Mouse (Mus musculus): ENCODE measurements around the gene Smyd3. TPM values are rescaled to one million over a fixed set of nuclear protein-coding genes. Genes with fewer than 3 reads are reported as not detected.

The Smyd3 gene
- polyA plus RNA-seq, 1 experiment from 2014 or later = 22.3 TPM

GRCm38 (mm10) chr1:178958641-178959040 lies 559.2 kb downstream of the Smyd3 start:
- no peak overlapping the region for H3K4me3 ChIP-seq (ENCODE audit: low read depth, low read length)
- DNase-seq (ENCODE audit: low spot score) (no peak), ATAC-seq (replicated peaks; ENCODE audit: low FRiP score, low TSS enrichment, low read depth) (no peak)
- H3K9me3 ChIP-seq (ENCODE audit: control insufficient read depth, low read length) = no peaks in the 10 kb centered on the region
- H3K4me1 ChIP-seq (replicated peaks; ENCODE audit: control insufficient read depth, insufficient read depth, low read length) = 0 out of 2 replicates have a peak, but pooled peaks cover 2% of the 10 kb centered on the region
- H3K27ac ChIP-seq (ENCODE audit: low read depth) = no peak overlapping the region
- no peaks in the 10 kb centered on the region for H3K36me3 ChIP-seq (ENCODE audit: control insufficient read depth, insufficient read depth, low read length)
- no peak overlapping the region for H3K9ac ChIP-seq (ENCODE audit: low read length)
- H3K4me2 ChIP-seq (ENCODE audit: low read length) = no peak overlapping the region
- 83% methylated on average over 4 of the region's 4 CpGs for WGBS
- H3K27me3 ChIP-seq (replicated peaks; ENCODE audit: control insufficient read depth, insufficient read depth, low read length) = no peaks in the 10 kb centered on the region

DNA sequence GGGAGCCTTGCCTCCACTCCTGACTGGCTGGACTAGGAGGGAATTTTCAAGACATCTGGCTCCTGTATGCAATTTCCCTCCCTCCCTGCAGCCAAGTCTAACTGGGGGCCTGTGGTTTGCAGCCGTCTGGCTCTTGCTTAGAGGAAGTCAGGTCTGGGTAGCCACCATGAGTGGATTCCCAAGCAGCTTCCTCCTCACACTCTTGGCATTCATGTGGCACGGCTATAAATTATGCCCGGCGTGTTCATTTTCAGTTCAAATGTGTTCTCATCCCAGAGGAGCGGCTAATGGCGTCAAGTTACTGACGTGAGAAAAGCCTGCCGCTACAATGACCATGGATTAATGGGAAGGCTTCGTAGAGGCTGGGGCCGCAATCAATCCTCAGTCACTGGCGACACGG lies 564.9 kb downstream of the Smyd3 start:
- 47% methylated on average over 12 of the region's 12 CpGs for WGBS
- Histone ChIP-seq H3K9ac (ENCODE audit: low read length) (no peak overlapping the region), H3K9me3 (ENCODE audit: control insufficient read depth, low read length) (no peaks in the 10 kb centered on the region), H3K4me1 (replicated peaks; ENCODE audit: control insufficient read depth, insufficient read depth, low read length) (no peaks in the 10 kb centered on the region; the same call in 1 of the 2 replicates), H3K4me2 (ENCODE audit: low read length) (no peak overlapping the region), H3K27ac (ENCODE audit: low read depth) (no peak overlapping the region), H3K36me3 (ENCODE audit: control insufficient read depth, insufficient read depth, low read length) (no peaks in the 10 kb centered on the region), H3K27me3 (replicated peaks; ENCODE audit: control insufficient read depth, insufficient read depth, low read length) (no peaks in the 10 kb centered on the region), H3K4me3 (ENCODE audit: low read depth, low read length) (no peak overlapping the region)
- no peak for DNase-seq (ENCODE audit: low spot score)
- ATAC-seq (replicated peaks; ENCODE audit: low FRiP score, low TSS enrichment, low read depth) = no peak

- Histone ChIP-seq H3K36me3 (ENCODE audit: control insufficient read depth, insufficient read depth, low read length) (no peaks in the 10 kb centered on the region), H3K4me2 (ENCODE audit: low read length) (no peak overlapping the region), H3K27me3 (replicated peaks; ENCODE audit: control insufficient read depth, insufficient read depth, low read length) (no peaks in the 10 kb centered on the region), H3K9ac (ENCODE audit: low read length) (no peak overlapping the region), H3K4me3 (ENCODE audit: low read depth, low read length) (no peak overlapping the region), H3K4me1 (replicated peaks; ENCODE audit: control insufficient read depth, insufficient read depth, low read length) (peaks cover 15% of the 10 kb centered on the region; the same call in 1 of the 2 replicates), H3K9me3 (ENCODE audit: control insufficient read depth, low read length) (no peaks in the 10 kb centered on the region), H3K27ac (ENCODE audit: low read depth) (no peak overlapping the region)
- WGBS = 27% methylated on average over 7 of the region's 7 CpGs
- ATAC-seq (replicated peaks; ENCODE audit: low FRiP score, low TSS enrichment, low read depth) (0 out of 2 replicates have a peak, but pooled peaks have one; percentile 53), DNase-seq (ENCODE audit: low spot score) (no peak)
Measured at GRCm38 (mm10) chr1:178942251-178942963, 575.4 kb downstream of the Smyd3 start.

DNA sequence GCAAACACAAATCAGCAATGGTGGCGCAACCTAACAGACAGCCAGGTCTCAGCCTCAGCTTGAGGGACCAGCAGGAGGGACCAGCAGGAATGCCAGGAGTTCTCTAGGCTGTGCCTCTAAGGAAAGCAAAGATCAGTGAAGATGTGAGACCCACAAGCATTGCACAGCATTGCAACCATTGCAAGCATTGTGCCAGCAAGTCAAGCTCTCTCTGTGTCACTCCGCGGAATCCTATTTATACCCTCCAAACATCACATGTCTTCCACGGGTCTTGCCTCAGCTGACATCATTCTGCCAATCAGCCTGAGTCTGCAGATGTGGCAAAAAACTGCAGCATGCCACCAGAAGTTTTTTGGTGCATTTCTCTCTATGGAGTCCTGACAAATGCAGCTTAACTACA lies 577.5 kb downstream of the Smyd3 start:
- H3K4me2 ChIP-seq (ENCODE audit: low read length) = no peak overlapping the region
- H3K9me3 ChIP-seq (ENCODE audit: control insufficient read depth, low read length) = no peaks in the 10 kb centered on the region
- ATAC-seq (replicated peaks; ENCODE audit: low FRiP score, low TSS enrichment, low read depth) (no peak), DNase-seq (ENCODE audit: low spot score) (no peak)
- no peak overlapping the region for H3K27ac ChIP-seq (ENCODE audit: low read depth)
- 84% methylated on average over 4 of the region's 4 CpGs for WGBS
- no peak overlapping the region for H3K9ac ChIP-seq (ENCODE audit: low read length)
- no peaks in the 10 kb centered on the region for H3K36me3 ChIP-seq (ENCODE audit: control insufficient read depth, insufficient read depth, low read length)
- H3K27me3 ChIP-seq (replicated peaks; ENCODE audit: control insufficient read depth, insufficient read depth, low read length) = no peaks in the 10 kb centered on the region
- peaks cover 18% of the 10 kb centered on the region; the same call in 1 of the 2 replicates for H3K4me1 ChIP-seq (replicated peaks; ENCODE audit: control insufficient read depth, insufficient read depth, low read length)
- H3K4me3 ChIP-seq (ENCODE audit: low read depth, low read length) = no peak overlapping the region

- H3K4me2 ChIP-seq (ENCODE audit: low read length) = no peak overlapping the region
- H3K36me3 ChIP-seq (ENCODE audit: control insufficient read depth, insufficient read depth, low read length) = peaks cover 11% of the 10 kb centered on the region
- H3K27ac ChIP-seq (ENCODE audit: low read depth) = no peak overlapping the region
- H3K4me1 ChIP-seq (replicated peaks; ENCODE audit: control insufficient read depth, insufficient read depth, low read length) = peaks cover 6% of the 10 kb centered on the region; the same call in 1 of the 2 replicates
- no peaks in the 10 kb centered on the region for H3K27me3 ChIP-seq (replicated peaks; ENCODE audit: control insufficient read depth, insufficient read depth, low read length)
- WGBS = 88% methylated on average over 2 of the region's 2 CpGs
- no peak overlapping the region for H3K4me3 ChIP-seq (ENCODE audit: low read depth, low read length)
- no peak overlapping the region for H3K9ac ChIP-seq (ENCODE audit: low read length)
- no peaks in the 10 kb centered on the region for H3K9me3 ChIP-seq (ENCODE audit: control insufficient read depth, low read length)
- DNase-seq (ENCODE audit: low spot score) (no peak), ATAC-seq (replicated peaks; ENCODE audit: low FRiP score, low TSS enrichment, low read depth) (no peak)
Measured at GRCm38 (mm10) chr1:178936976-178937375, 580.9 kb downstream of the Smyd3 start.

GRCm38 (mm10) chr1:178936457-178936856 lies 581.4 kb downstream of the Smyd3 start:
- no peak for ATAC-seq (replicated peaks; ENCODE audit: low FRiP score, low TSS enrichment, low read depth)
- 51% methylated on average over 4 of the region's 4 CpGs for WGBS
- no peak for DNase-seq (ENCODE audit: low spot score)
- Histone ChIP-seq H3K4me3 (ENCODE audit: low read depth, low read length) (no peak overlapping the region), H3K4me1 (replicated peaks; ENCODE audit: control insufficient read depth, insufficient read depth, low read length) (0 out of 2 replicates have a peak, but pooled peaks cover 3% of the 10 kb centered on the region), H3K36me3 (ENCODE audit: control insufficient read depth, insufficient read depth, low read length) (peaks cover 14% of the 10 kb centered on the region), H3K27ac (ENCODE audit: low read depth) (no peak overlapping the region), H3K4me2 (ENCODE audit: low read length) (no peak overlapping the region), H3K27me3 (replicated peaks; ENCODE audit: control insufficient read depth, insufficient read depth, low read length) (no peaks in the 10 kb centered on the region), H3K9ac (ENCODE audit: low read length) (no peak overlapping the region), H3K9me3 (ENCODE audit: control insufficient read depth, low read length) (no peaks in the 10 kb centered on the region)

- no peak overlapping the region for H3K9ac ChIP-seq (ENCODE audit: low read length)
- no peak for ATAC-seq (replicated peaks; ENCODE audit: low FRiP score, low TSS enrichment, low read depth)
- no peak for DNase-seq (ENCODE audit: low spot score)
- 90% methylated on average over 6 of the region's 6 CpGs for WGBS
- H3K36me3 ChIP-seq (ENCODE audit: control insufficient read depth, insufficient read depth, low read length) = peaks cover 22% of the 10 kb centered on the region
- no peaks in the 10 kb centered on the region for H3K27me3 ChIP-seq (replicated peaks; ENCODE audit: control insufficient read depth, insufficient read depth, low read length)
- H3K4me3 ChIP-seq (ENCODE audit: low read depth, low read length) = no peak overlapping the region
- no peaks in the 10 kb centered on the region for H3K9me3 ChIP-seq (ENCODE audit: control insufficient read depth, low read length)
- no peak overlapping the region for H3K27ac ChIP-seq (ENCODE audit: low read depth)
- H3K4me2 ChIP-seq (ENCODE audit: low read length) = no peak overlapping the region
- 0 out of 2 replicates have a peak, but pooled peaks cover 3% of the 10 kb centered on the region for H3K4me1 ChIP-seq (replicated peaks; ENCODE audit: control insufficient read depth, insufficient read depth, low read length)
Measured at GRCm38 (mm10) chr1:178933953-178934637, 583.7 kb downstream of the Smyd3 start.

GRCm38 (mm10) chr1:178929531-178929930 lies 588.3 kb downstream of the Smyd3 start:
- WGBS = 61% methylated on average over 4 of the region's 4 CpGs
- H3K27me3 ChIP-seq (replicated peaks; ENCODE audit: control insufficient read depth, insufficient read depth, low read length) = no peaks in the 10 kb centered on the region
- no peak overlapping the region for H3K4me3 ChIP-seq (ENCODE audit: low read depth, low read length)
- H3K4me1 ChIP-seq (replicated peaks; ENCODE audit: control insufficient read depth, insufficient read depth, low read length) = no peaks in the 10 kb centered on the region
- DNase-seq (ENCODE audit: low spot score) (no peak), ATAC-seq (replicated peaks; ENCODE audit: low FRiP score, low TSS enrichment, low read depth) (no peak)
- H3K9ac ChIP-seq (ENCODE audit: low read length) = no peak overlapping the region
- H3K9me3 ChIP-seq (ENCODE audit: control insufficient read depth, low read length) = no peaks in the 10 kb centered on the region
- no peak overlapping the region for H3K27ac ChIP-seq (ENCODE audit: low read depth)
- peaks cover 27% of the 10 kb centered on the region for H3K36me3 ChIP-seq (ENCODE audit: control insufficient read depth, insufficient read depth, low read length)
- H3K4me2 ChIP-seq (ENCODE audit: low read length) = no peak overlapping the region
